Mouse (Mus musculus) midbrain, embryonic 12.5 days (tissue): ENCODE results near the gene Sds. TPM values are rescaled to one million over a fixed set of nuclear protein-coding genes. Genes with fewer than 3 reads are reported as not detected.

Experiments used
- ATAC-seq: fragments of 200-750 bp; cut with Nextera tagmentation; 2 replicates; pipeline ENCODE4 v1.8.0; 2017; ENCODE audit warnings: low read depth, moderate TSS enrichment, moderate library complexity; ENCODE audit not compliant: low FRiP score
- H3K27ac ChIP-seq: fragments of 300-500 bp; sonication (generic); replicated peaks from 2 replicates; pipeline ENCODE4 v1.5.1; 2016; ENCODE audit warnings: mild to moderate bottlenecking
- H3K27me3 ChIP-seq: fragments of 300-500 bp; sonication (generic); 2 replicates; pipeline ENCODE4 v1.6.1; 2016; ENCODE audit warnings: mild to moderate bottlenecking
- H3K36me3 ChIP-seq: fragments of 300-500 bp; sonication (generic); 2 replicates; pipeline ENCODE4 v1.6.1; 2016
- H3K4me1 ChIP-seq: fragments of 300-500 bp; sonication (generic); 2 replicates; pipeline ENCODE4 v1.6.1; 2016
- H3K4me2 ChIP-seq: fragments of 300-500 bp; sonication (generic); replicated peaks from 2 replicates; pipeline ENCODE4 v1.6.1; 2016; ENCODE audit warnings: mild to moderate bottlenecking, moderate library complexity
- H3K4me3 ChIP-seq: fragments of 300-500 bp; sonication (generic); 2 replicates; pipeline ENCODE4 v1.5.1; 2016; ENCODE audit warnings: mild to moderate bottlenecking
- H3K9ac ChIP-seq: fragments of 300-500 bp; sonication (generic); replicated peaks from 2 replicates; pipeline ENCODE4 v1.6.1; 2016; ENCODE audit warnings: mild to moderate bottlenecking, moderate library complexity
- H3K9me3 ChIP-seq: fragments of 300-500 bp; sonication (generic); 2 replicates; pipeline ENCODE4 v1.6.1; 2016; ENCODE audit warnings: mild to moderate bottlenecking
- WGBS: fragments of 180-500 bp; shearing (Covaris S2); methylation state at CpG from one replicate; pipeline ENCODE4 v1.1.7; 2016; 5-methylcytosine and 5-hydroxymethylcytosine counted together
- polyA plus RNA-seq: library from polyadenylated mRNA; unstranded; fragments of >200 nt; fragmentation: Nextera tagmentation; extraction: Ambion mirVana; gene quantifications from 2 replicates; pipeline ENCODE4 v1.2.1, GENCODE M21; 2016

Gene Sds
- polyA plus RNA-seq, 1 experiment from 2014 or later, result not detected

DNA sequence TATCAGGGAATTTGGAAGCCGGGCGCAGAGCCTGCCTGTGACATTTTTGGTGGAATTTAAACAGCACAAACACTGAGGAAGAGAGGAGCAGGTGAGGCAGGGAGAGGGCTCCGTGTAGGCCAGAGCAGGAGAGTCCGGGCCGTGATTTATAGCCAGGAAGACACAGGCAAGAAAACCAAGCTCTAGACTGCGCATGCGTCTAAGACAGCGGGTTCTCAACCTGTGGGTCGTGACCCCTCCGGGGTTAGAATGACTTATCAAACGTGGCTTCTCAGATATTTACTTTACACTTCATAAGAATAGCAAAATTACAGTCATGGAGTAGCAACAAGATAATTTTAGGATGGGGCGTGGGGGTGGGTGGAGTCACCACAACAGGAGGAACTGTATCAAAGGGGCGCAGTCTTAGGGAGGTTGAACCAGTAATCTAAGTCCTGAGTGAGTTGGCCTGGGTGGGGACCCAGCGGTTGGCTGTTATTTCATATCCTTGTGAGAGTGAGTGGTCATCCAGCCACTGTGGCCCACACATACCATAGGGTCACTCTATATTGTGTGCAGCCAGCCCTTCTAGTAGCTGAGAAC, 21.5 kb upstream of the Sds start:
- Histone ChIP-seq H3K4me2 (no peak overlapping the region), H3K36me3 (no peaks in the 10 kb centered on the region), H3K4me1 (no peaks in the 10 kb centered on the region), H3K27ac (no peak overlapping the region), H3K9me3 (no peaks in the 10 kb centered on the region), H3K9ac (no peak overlapping the region), H3K27me3 (peaks cover 78% of the 10 kb centered on the region), H3K4me3 (no peak overlapping the region)
- 80% methylated on average over 14 of the region's 14 CpGs for WGBS
- no peak for ATAC-seq

DNA sequence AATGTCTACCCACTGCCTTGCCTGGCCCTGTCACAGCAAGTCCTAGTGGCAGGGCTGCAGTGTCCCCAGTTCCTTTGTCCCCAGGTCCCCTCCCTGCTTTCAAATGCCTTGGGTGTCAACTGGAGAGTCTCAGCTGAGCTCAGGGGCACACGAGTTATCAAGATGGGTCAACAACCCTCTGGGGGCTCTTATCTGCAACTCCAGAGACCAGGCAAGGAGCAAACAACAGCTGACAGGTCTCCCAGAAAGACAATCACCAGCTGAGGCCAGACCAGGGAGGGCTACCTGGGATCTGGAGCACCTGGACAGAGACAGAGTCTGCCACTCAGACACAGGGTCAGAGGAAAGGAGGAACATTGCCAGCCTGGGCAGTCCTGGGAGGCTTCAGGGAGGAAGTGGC, 20.1 kb upstream of the Sds start:
- H3K27me3 ChIP-seq, result peaks cover 83% of the 10 kb centered on the region
- no peaks in the 10 kb centered on the region for H3K36me3 ChIP-seq
- H3K4me1 ChIP-seq, result no peaks in the 10 kb centered on the region
- no peaks in the 10 kb centered on the region for H3K9me3 ChIP-seq
- no peak overlapping the region for H3K27ac ChIP-seq
- H3K9ac ChIP-seq, result no peak overlapping the region
- H3K4me3 ChIP-seq, result no peak overlapping the region
- H3K4me2 ChIP-seq, result no peak overlapping the region
- 24% methylated on average over 1 of the region's 1 CpGs for WGBS
- ATAC-seq, result no peak

- H3K36me3 ChIP-seq, result no peaks in the 10 kb centered on the region
- H3K4me2 ChIP-seq, result no peak overlapping the region
- no peak overlapping the region for H3K9ac ChIP-seq
- no peaks in the 10 kb centered on the region for H3K4me1 ChIP-seq
- H3K27me3 ChIP-seq, result peaks cover 87% of the 10 kb centered on the region
- WGBS, result 50% methylated on average over 7 of the region's 7 CpGs
- H3K9me3 ChIP-seq, result no peaks in the 10 kb centered on the region
- no peak overlapping the region for H3K4me3 ChIP-seq
- H3K27ac ChIP-seq, result no peak overlapping the region
- no peak for ATAC-seq
Measured at GRCm38 (mm10) chr5:120456841-120457554, 19.3 kb upstream of the Sds start.

DNA sequence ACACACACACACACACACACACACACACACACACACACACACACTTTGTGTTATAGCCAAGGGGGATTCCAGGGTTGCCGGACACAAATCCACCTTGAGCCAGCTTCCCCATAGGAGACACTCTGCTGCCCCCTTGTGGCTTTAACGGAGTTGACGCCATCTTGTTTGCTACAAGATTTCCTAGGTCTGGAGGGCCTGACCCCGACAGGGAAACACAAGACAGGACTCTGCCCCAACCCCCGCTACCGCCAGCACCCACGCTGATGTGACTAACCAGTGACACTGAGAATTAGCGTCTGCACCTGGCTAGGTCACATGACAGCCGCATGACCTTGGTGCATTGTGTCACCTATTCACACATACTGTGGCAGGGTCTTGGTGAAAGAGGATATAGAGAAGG, 18.7 kb upstream of the Sds start:
- H3K27ac ChIP-seq, result no peak overlapping the region
- H3K9ac ChIP-seq, result no peak overlapping the region
- H3K36me3 ChIP-seq, result no peaks in the 10 kb centered on the region
- H3K9me3 ChIP-seq, result no peaks in the 10 kb centered on the region
- H3K4me3 ChIP-seq, result no peak overlapping the region
- H3K27me3 ChIP-seq, result peaks cover 92% of the 10 kb centered on the region
- peak; percentile 48; the same call in 1 of the 2 replicates for ATAC-seq
- 7% methylated on average over 9 of the region's 9 CpGs for WGBS
- no peaks in the 10 kb centered on the region for H3K4me1 ChIP-seq
- no peak overlapping the region for H3K4me2 ChIP-seq

DNA sequence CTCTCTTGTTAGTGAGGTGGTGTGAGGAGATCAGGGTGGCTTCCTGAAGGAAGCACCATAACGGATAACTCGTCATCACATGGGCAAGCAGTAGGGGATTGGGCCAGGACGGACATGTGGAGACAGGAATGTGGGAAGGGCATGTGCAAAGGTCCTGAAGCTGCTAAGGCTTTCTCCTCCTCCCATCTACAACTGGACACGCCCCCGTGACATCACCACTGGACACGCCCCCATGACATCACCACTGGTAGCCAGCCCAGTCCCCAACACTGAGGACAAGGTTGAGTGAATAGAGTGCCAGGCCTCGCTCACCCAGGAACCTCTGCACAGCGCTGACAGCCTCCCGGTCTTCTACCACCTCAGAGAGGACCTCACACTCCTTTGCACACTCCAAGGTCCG, 17.2 kb upstream of the Sds start:
- Histone ChIP-seq H3K4me2 (no peak overlapping the region), H3K9ac (no peak overlapping the region), H3K4me3 (no peak overlapping the region), H3K27me3 (peaks cover 88% of the 10 kb centered on the region), H3K9me3 (no peaks in the 10 kb centered on the region), H3K4me1 (no peaks in the 10 kb centered on the region), H3K27ac (no peak overlapping the region), H3K36me3 (no peaks in the 10 kb centered on the region)
- ATAC-seq, result peak; percentile 29; the same call in 1 of the 2 replicates
- WGBS, result 81% methylated on average over 10 of the region's 10 CpGs

- no peak for ATAC-seq
- Histone ChIP-seq H3K9me3 (no peaks in the 10 kb centered on the region), H3K36me3 (no peaks in the 10 kb centered on the region), H3K9ac (no peak overlapping the region), H3K4me1 (no peaks in the 10 kb centered on the region), H3K4me3 (no peak overlapping the region), H3K4me2 (no peak overlapping the region), H3K27ac (no peak overlapping the region), H3K27me3 (peaks cover 64% of the 10 kb centered on the region)
- 77% methylated on average over 15 of the region's 15 CpGs for WGBS
Measured at GRCm38 (mm10) chr5:120461902-120462301, 14.4 kb upstream of the Sds start.

- Histone ChIP-seq H3K36me3 (no peaks in the 10 kb centered on the region), H3K4me1 (no peaks in the 10 kb centered on the region), H3K27ac (no peak overlapping the region), H3K9me3 (no peaks in the 10 kb centered on the region), H3K9ac (no peak overlapping the region), H3K4me2 (no peak overlapping the region), H3K4me3 (no peak overlapping the region), H3K27me3 (peaks cover 50% of the 10 kb centered on the region)
- WGBS, result 75% methylated on average over 4 of the region's 4 CpGs
- no peak for ATAC-seq
Measured at GRCm38 (mm10) chr5:120464321-120464720, 12.0 kb upstream of the Sds start.

DNA sequence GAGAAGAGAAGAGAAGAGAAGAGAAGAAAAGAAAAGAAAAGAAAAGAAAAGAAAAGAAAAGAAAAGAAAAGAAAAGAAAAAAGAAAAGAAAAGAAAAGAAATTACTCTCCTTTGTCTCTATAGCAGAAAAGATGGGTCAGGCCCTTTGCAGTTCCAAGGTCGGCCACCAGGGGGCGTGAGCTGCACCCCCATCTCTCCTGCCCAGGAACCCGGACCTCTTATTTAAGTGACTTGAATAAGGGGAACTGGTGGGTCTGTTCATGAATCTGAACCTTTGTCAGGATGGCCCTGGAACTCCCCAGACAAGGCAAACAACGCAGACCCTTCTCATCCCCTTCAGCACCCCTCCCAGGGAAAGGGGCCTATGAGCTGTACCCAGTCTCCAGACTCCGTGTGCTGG, 11.3 kb upstream of the Sds start:
- Histone ChIP-seq H3K27me3 (peaks cover 43% of the 10 kb centered on the region), H3K4me2 (no peak overlapping the region), H3K4me1 (no peaks in the 10 kb centered on the region), H3K9me3 (no peaks in the 10 kb centered on the region), H3K36me3 (no peaks in the 10 kb centered on the region), H3K27ac (no peak overlapping the region), H3K9ac (no peak overlapping the region), H3K4me3 (no peak overlapping the region)
- no peak for ATAC-seq
- 42% methylated on average over 5 of the region's 5 CpGs for WGBS

DNA sequence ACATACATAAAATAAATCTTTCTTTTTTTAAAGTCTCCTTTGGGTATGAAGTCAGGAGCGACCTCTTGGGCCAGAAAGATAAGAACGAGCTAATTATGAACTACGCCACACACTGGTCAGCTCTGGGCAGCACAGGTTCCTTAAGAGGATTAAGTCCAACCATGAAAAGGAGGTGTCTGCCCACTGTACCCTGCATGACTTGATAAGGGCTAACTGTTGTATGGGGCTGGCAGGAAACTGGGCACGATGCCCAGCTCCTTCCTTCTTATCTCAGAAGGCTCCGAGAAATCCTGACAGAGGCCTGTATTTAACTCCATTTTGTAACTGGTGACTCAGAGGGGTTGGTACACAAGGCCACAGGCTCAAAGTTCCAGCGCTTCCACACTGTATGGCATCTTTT, 10.5 kb upstream of the Sds start:
- ATAC-seq, result no peak
- Histone ChIP-seq H3K4me3 (no peak overlapping the region), H3K4me2 (no peak overlapping the region), H3K4me1 (no peaks in the 10 kb centered on the region), H3K27me3 (peaks cover 36% of the 10 kb centered on the region), H3K9me3 (no peaks in the 10 kb centered on the region), H3K9ac (no peak overlapping the region), H3K27ac (no peak overlapping the region), H3K36me3 (no peaks in the 10 kb centered on the region)
- 83% methylated on average over 6 of the region's 6 CpGs for WGBS

DNA sequence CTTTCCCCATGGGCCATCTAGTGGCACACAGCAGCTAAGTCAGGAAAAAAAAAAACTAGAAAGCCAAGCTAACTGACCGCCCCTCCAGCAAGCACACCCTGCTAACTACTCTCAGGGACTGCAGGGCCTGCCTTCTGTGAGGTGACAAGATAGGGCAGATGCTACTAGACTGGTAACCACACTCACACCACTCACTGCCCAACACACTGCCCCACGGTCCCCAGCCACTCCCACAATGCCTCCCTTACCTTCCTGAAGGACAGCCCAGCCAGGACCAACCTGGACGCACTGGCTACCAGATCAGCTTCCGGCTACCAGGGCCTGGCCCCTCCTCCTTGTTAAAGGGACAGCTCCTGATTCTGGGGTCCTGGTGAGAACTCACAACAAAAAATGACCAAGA, 9.3 kb upstream of the Sds start:
- H3K36me3 ChIP-seq, result no peaks in the 10 kb centered on the region
- no peak for ATAC-seq
- H3K27me3 ChIP-seq, result peaks cover 30% of the 10 kb centered on the region
- no peak overlapping the region for H3K9ac ChIP-seq
- no peaks in the 10 kb centered on the region for H3K4me1 ChIP-seq
- H3K9me3 ChIP-seq, result no peaks in the 10 kb centered on the region
- no peak overlapping the region for H3K27ac ChIP-seq
- peak overlapping the region; percentile 24 for H3K4me2 ChIP-seq
- H3K4me3 ChIP-seq, result no peak overlapping the region
- WGBS, result 12% methylated on average over 4 of the region's 4 CpGs

DNA sequence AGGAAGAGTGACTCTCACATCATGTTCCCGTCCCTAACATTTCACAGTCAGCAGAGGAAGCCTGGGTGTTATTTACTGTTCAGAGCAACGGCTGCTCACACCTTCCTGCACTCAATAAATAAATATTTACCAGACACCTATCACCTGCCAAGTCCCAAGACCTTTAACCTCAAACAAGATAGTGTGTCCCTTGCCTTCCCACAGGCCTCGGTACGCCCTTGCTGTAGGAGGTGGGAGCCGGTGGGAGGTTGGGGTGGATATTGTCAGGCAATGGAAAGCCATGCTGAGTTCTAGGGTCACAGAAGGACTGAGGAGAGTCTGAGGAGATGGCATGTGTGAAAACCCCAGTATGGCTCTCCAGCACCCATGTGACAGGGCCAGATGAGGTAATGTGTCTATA, 8.0 kb upstream of the Sds start:
- Histone ChIP-seq H3K4me2 (no peak overlapping the region), H3K36me3 (no peaks in the 10 kb centered on the region), H3K9me3 (no peaks in the 10 kb centered on the region), H3K4me3 (no peak overlapping the region), H3K27me3 (peaks cover 17% of the 10 kb centered on the region; the same call in 1 of the 2 replicates), H3K9ac (no peak overlapping the region), H3K4me1 (no peaks in the 10 kb centered on the region), H3K27ac (no peak overlapping the region)
- WGBS, result 91% methylated on average over 5 of the region's 5 CpGs
- no peak for ATAC-seq

DNA sequence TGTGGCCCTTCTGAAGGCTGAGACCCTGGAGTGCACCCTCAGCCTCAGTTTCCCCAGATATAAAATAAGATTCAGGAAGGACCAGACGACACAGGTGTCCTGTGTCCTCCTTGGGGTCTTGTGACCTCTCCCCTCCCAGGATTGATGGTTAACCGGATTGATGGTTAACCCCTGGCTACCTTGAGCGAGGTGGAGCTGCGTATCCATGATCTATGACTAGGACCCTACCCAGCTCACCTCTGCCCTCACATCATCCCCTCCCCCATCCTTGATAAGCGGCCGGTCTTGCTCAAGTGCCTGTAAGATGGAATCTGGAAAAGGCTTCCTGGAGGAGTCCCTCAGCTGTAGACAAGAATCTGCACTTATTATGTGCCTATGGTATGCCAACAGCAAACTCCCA, 7.5 kb upstream of the Sds start:
- Histone ChIP-seq H3K4me1 (no peaks in the 10 kb centered on the region), H3K9me3 (no peaks in the 10 kb centered on the region), H3K27me3 (peaks cover 15% of the 10 kb centered on the region; the same call in 1 of the 2 replicates), H3K4me3 (no peak overlapping the region), H3K27ac (no peak overlapping the region), H3K9ac (no peak overlapping the region), H3K4me2 (no peak overlapping the region), H3K36me3 (no peaks in the 10 kb centered on the region)
- WGBS, result 87% methylated on average over 6 of the region's 6 CpGs
- ATAC-seq, result no peak
